Mouse (Mus musculus) liver, adult 2 months (tissue): Measurements from ENCODE around the gene H2-M5.

ENCODE experiments used
- CTCF ChIP-seq: fragments of 200-500 bp; IDR thresholded peaks from 2 replicates; pipeline ENCODE4 v1.5.1; 2011; ENCODE audit warnings: low read depth, low read length, control low read depth
- POLR2A ChIP-seq: fragments of 200-500 bp; IDR thresholded peaks from 2 replicates; pipeline ENCODE4 v1.6.1; 2011; ENCODE audit warnings: low read length, control low read depth; ENCODE audit not compliant: insufficient read depth; ENCODE audit errors: extremely low read depth

DNA sequence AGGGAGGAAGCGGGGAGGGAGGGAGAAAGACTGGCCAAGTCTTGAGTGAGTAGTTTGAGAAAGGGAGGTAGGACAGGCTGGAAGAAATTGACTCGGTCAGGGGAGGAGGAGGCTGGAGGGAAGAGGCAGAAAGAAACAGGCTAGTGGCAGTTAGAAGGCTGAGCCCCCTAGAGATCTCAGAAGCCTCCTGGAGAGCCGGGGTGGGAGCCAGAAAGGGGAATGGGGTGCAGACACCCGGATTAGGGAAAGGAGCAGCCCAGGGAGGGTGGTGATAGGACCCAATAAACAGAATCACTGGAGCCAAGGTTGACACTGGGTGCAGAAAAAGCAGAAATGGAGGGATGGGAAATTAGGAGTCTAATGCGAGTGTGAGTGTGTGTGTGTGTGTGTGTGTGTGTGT lies 45.6 kb downstream of the H2-M5 start:
- TF ChIP-seq CTCF: no peak
- no peak for TF ChIP-seq POLR2A
